Mouse (Mus musculus) liver (tissue): ENCODE data around the gene Mfsd13b.

Experiments used
- DNase-seq: peaks from one replicate; pipeline ENCODE4 v3.0.0-alpha.2; 2020; ENCODE audit warnings: mixed read lengths

The Mfsd13b gene

GRCm38 (mm10) chr7:121045671-121046453 lies 63.6 kb downstream of the Mfsd13b start:
- DNase-seq = no peak

GRCm38 (mm10) chr7:121047624-121048023 lies 65.3 kb downstream of the Mfsd13b start:
- DNase-seq = no peak

- no peak for DNase-seq
Observed at GRCm38 (mm10) chr7:121053071-121053470, 70.8 kb downstream of the Mfsd13b start.

- no peak for DNase-seq
Observed at GRCm38 (mm10) chr7:121059477-121060218, 77.3 kb downstream of the Mfsd13b start.

GRCm38 (mm10) chr7:121064309-121064708 lies 82.0 kb downstream of the Mfsd13b start:
- no peak for DNase-seq
